Mouse (Mus musculus): Measurements from ENCODE around the gene Rab42. TPM values are rescaled to one million over a fixed set of nuclear protein-coding genes. Genes with fewer than 3 reads are reported as not detected.

Gene Rab42
- polyA plus RNA-seq, 1 experiment: 2.2 TPM

- no peaks in the 10 kb centered on the region for H3K27me3 ChIP-seq (ENCODE audit: control insufficient read depth, insufficient read depth, low read length)
- H3K4me3 ChIP-seq (replicated peaks; ENCODE audit: insufficient read depth, low read depth, low read length): no peak overlapping the region
- DNase-seq: no peak
- H3K27ac ChIP-seq (ENCODE audit: insufficient read depth, low read length): no peak overlapping the region
- TF ChIP-seq CTCF (IDR thresholded peaks at IDR 0.05; ENCODE audit: borderline replicate concordance, insufficient read depth, low read depth, low read length): no peak
- no peak for TF ChIP-seq POLR2A (IDR thresholded peaks at IDR 0.05; ENCODE audit: borderline replicate concordance, insufficient read depth, low read length)
- WGBS: 85% methylated on average over 8 of the region's 8 CpGs
- peaks cover 12% of the 10 kb centered on the region for H3K4me1 ChIP-seq (ENCODE audit: control insufficient read depth, insufficient read depth, low read length)
Measured at GRCm38 (mm10) chr4:132253128-132253527, 50.1 kb downstream of the Rab42 start.

Other genes starting within 250 kb of the Rab42 start
- gene Gm10300, start 228.7 kb downstream of the Rab42 start, polyA plus RNA-seq (2012; rRNA removed): 0.15 and 0.24 TPM in 2 replicates
- gene Epb41, start 228.1 kb downstream of the Rab42 start, polyA plus RNA-seq (2012; rRNA removed): 174 and 192 TPM in 2 replicates
- 2.4 and 3.0 TPM in 2 replicates for gene Oprd1, start 158.9 kb downstream of the Rab42 start, polyA plus RNA-seq (2012; rRNA removed)
- 20.7 and 20.8 TPM in 2 replicates for gene Ythdf2, start 91.1 kb downstream of the Rab42 start, polyA plus RNA-seq (2012; rRNA removed)
- 20.5 and 20.6 TPM in 2 replicates for gene Gmeb1, start 41.8 kb downstream of the Rab42 start, polyA plus RNA-seq (2012; rRNA removed)
- gene Taf12, start 29.0 kb downstream of the Rab42 start, polyA plus RNA-seq (2012; rRNA removed): 22.5 and 24.3 TPM in 2 replicates
- 17.9 and 19.1 TPM in 2 replicates for gene Trnau1ap, start 26.2 kb upstream of the Rab42 start, polyA plus RNA-seq (2012; rRNA removed)
- 8.4 and 9.6 TPM in 2 replicates for gene Rcc1, start 50.2 kb upstream of the Rab42 start, polyA plus RNA-seq (2012; rRNA removed)
- 10.3 and 10.7 TPM in 2 replicates for gene Phactr4, start 119.1 kb upstream of the Rab42 start, polyA plus RNA-seq (2012; rRNA removed)
- 5.5 and 6.3 TPM in 2 replicates for gene Med18, start 160.5 kb upstream of the Rab42 start, polyA plus RNA-seq (2012; rRNA removed)
- gene Sesn2, start 207.1 kb upstream of the Rab42 start, polyA plus RNA-seq (2012; rRNA removed): 9.8 and 10.2 TPM in 2 replicates
- gene Atpif1, start 230.3 kb upstream of the Rab42 start, polyA plus RNA-seq (2012; rRNA removed): 569 and 629 TPM in 2 replicates
- gene Dnajc8, start 232.2 kb upstream of the Rab42 start, polyA plus RNA-seq (2012; rRNA removed): 97.2 and 116 TPM in 2 replicates